Mouse (Mus musculus) heart, adult 2 months (tissue): Measurements from ENCODE around the gene Ralgps1. TPM values are rescaled to one million over a fixed set of nuclear protein-coding genes. Genes with fewer than 3 reads are reported as not detected.
"Not testable (repeated sequence)": the region's sequence is repeated elsewhere in the genome, so short reads cannot be mapped to it uniquely, and the experiment has no call there.

Experiments
- DNase-seq, 2 experiments: peaks; one replicate each; pipeline ENCODE4 v3.0.0; 2021
- H3K27ac ChIP-seq: fragments of 200-600 bp; 2 replicates; pipeline ENCODE4 v1.8.1; 2022
- H3K27me3 ChIP-seq: fragments of 200-500 bp; 2 replicates; pipeline ENCODE4 v1.6.1; 2012; ENCODE audit warnings: mild to moderate bottlenecking, low read length, inconsistent platforms, mixed read lengths; ENCODE audit not compliant: control insufficient read depth, insufficient read depth
- H3K36me3 ChIP-seq: fragments of 200-500 bp; 2 replicates; pipeline ENCODE4 v1.6.1; 2012; ENCODE audit warnings: low read length, inconsistent platforms; ENCODE audit not compliant: control insufficient read depth, insufficient read depth
- H3K4me1 ChIP-seq: fragments of 200-500 bp; 2 replicates; pipeline ENCODE4 v1.6.1; 2011; ENCODE audit warnings: low read length; ENCODE audit not compliant: control insufficient read depth, insufficient read depth
- H3K4me3 ChIP-seq: fragments of 200-600 bp; 2 replicates; pipeline ENCODE4 v1.8.1; 2022
- H3K79me2 ChIP-seq: fragments of 200-500 bp; replicated peaks from 2 replicates; pipeline ENCODE4 v1.6.1; 2012; ENCODE audit warnings: mild to moderate bottlenecking, inconsistent platforms, low read length, moderate library complexity, mixed read lengths; ENCODE audit not compliant: control insufficient read depth, insufficient read depth
- H3K9ac ChIP-seq: fragments of 200-500 bp; 2 replicates; pipeline ENCODE4 v1.6.1; 2012; ENCODE audit warnings: low read depth, mild to moderate bottlenecking, control low read depth, inconsistent platforms, low read length, mixed read lengths
- CTCF ChIP-seq: fragments of 200-600 bp; IDR thresholded peaks from 2 replicates; pipeline ENCODE4 v1.8.1; 2022; ENCODE audit warnings: antibody characterized with exemption, mild to moderate bottlenecking, moderate library complexity
- EP300 ChIP-seq: fragments of 200-500 bp; IDR thresholded peaks from 2 replicates; pipeline ENCODE4 v1.6.1; 2011; ENCODE audit warnings: low read depth, low read length, control low read depth; ENCODE audit not compliant: insufficient read depth
- POLR2A ChIP-seq: fragments of 200-500 bp; IDR thresholded peaks from 2 replicates; pipeline ENCODE4 v1.6.1; 2011; ENCODE audit warnings: mild to moderate bottlenecking, low read depth, low read length, control low read depth; ENCODE audit not compliant: insufficient read depth
- WGBS: fragments of 180-500 bp; shearing (Covaris S2); methylation state at CpG from one replicate; pipeline ENCODE4 v1.1.7; 2018; 5-methylcytosine and 5-hydroxymethylcytosine counted together
- intact Hi-C: fragments of 180-260 bp; cut with DNase I; formaldehyde crosslinking; loops from one replicate; pipeline ENCODE4 v1.15.1; 2025
- polyA plus RNA-seq: library from polyadenylated mRNA; depleted of rRNA; stranded (reverse); fragments of >200 nt; gene quantifications from 2 replicates; pipeline ENCODE4 v1.2.3, GENCODE M21; 2012
- total RNA-seq, 2 experiments: library from RNA; stranded (reverse); gene quantifications; 2 replicates each; pipeline ENCODE4 v1.2.3; 2021

Gene Ralgps1
- total and polyA plus RNA-seq, 3 experiments, result 3.8 to 5.3 (median 4.9) TPM

- Histone ChIP-seq H3K27ac (peak overlapping the region; percentile 31; the same call in 1 of the 2 replicates), H3K4me3 (no peak overlapping the region), H3K9ac (no peak overlapping the region), H3K36me3 (no peaks in the 10 kb centered on the region), H3K4me1 (peaks cover 3% of the 10 kb centered on the region), H3K79me2 (no peaks in the 10 kb centered on the region), H3K27me3 (no peaks in the 10 kb centered on the region)
- TF ChIP-seq CTCF (no peak), EP300 (peak; percentile 39; the same call in 1 of the 2 replicates), POLR2A (no peak)
- WGBS, result 60% methylated on average over 8 of the region's 8 CpGs
- intact Hi-C loops, result no loop called here
- DNase-seq, result peak in 1 of 2 experiments; percentile 59
Measured at GRCm38 (mm10) chr2:33323799-33324595, 47.3 kb downstream of the Ralgps1 start.

- intact Hi-C loops, H3K27ac ChIP-seq: not testable (repeated sequence)
- 85% methylated on average over 9 of the region's 9 CpGs for WGBS
Measured at GRCm38 (mm10) chr2:33323043-33323625, 48.2 kb downstream of the Ralgps1 start.

GRCm38 (mm10) chr2:33321641-33322040 lies 49.6 kb downstream of the Ralgps1 start:
- Histone ChIP-seq H3K9ac (no peak overlapping the region), H3K4me3 (no peak overlapping the region), H3K4me1 (peaks cover 8% of the 10 kb centered on the region), H3K36me3 (no peaks in the 10 kb centered on the region), H3K27me3 (no peaks in the 10 kb centered on the region), H3K27ac (no peak overlapping the region), H3K79me2 (no peaks in the 10 kb centered on the region)
- DNase-seq, result no peak
- WGBS, result 78% methylated on average over 2 of the region's 2 CpGs
- TF ChIP-seq CTCF, result no peak
- no peak for TF ChIP-seq POLR2A
- no peak for TF ChIP-seq EP300
- intact Hi-C loops, result no loop called here

More at GRCm38 (mm10) chr2:33323043-33323625, 48.2 kb downstream of the Ralgps1 start:
- not testable (repeated sequence) for H3K4me1 ChIP-seq, H3K79me2 ChIP-seq, H3K4me3 ChIP-seq, H3K9ac ChIP-seq, H3K36me3 ChIP-seq, DNase-seq, H3K27me3 ChIP-seq

- WGBS, result 91% methylated on average over 2 of the region's 2 CpGs
- no peak for DNase-seq
- H3K9ac ChIP-seq, result no peak overlapping the region
- H3K4me3 ChIP-seq, result no peak overlapping the region
- H3K27ac ChIP-seq, result no peak overlapping the region
- H3K79me2 ChIP-seq, result no peaks in the 10 kb centered on the region
- intact Hi-C loops, result no loop called here
- H3K27me3 ChIP-seq, result no peaks in the 10 kb centered on the region
- TF ChIP-seq EP300 (no peak), CTCF (no peak), POLR2A (no peak)
- peaks cover 8% of the 10 kb centered on the region for H3K4me1 ChIP-seq
- no peaks in the 10 kb centered on the region for H3K36me3 ChIP-seq
Measured at GRCm38 (mm10) chr2:33321031-33321430, 50.3 kb downstream of the Ralgps1 start.

- no peaks in the 10 kb centered on the region for H3K79me2 ChIP-seq
Measured at GRCm38 (mm10) chr2:33320568-33320967, 50.7 kb downstream of the Ralgps1 start.

GRCm38 (mm10) chr2:33319934-33320333 lies 51.4 kb downstream of the Ralgps1 start:
- Histone ChIP-seq H3K4me1 (peaks cover 11% of the 10 kb centered on the region), H3K27ac (no peak overlapping the region), H3K4me3 (no peak overlapping the region), H3K9ac (no peak overlapping the region), H3K27me3 (no peaks in the 10 kb centered on the region), H3K36me3 (no peaks in the 10 kb centered on the region), H3K79me2 (no peaks in the 10 kb centered on the region)
- DNase-seq, result no peak
- intact Hi-C loops, result loop anchor here (5.0 kb wide), 1 partner anchor 53 kb away; no protein-coding TSS in a partner anchor
- 97% methylated on average over 1 of the region's 1 CpGs for WGBS
- no peak for TF ChIP-seq CTCF
- no peak for TF ChIP-seq POLR2A
- TF ChIP-seq EP300, result no peak

More at GRCm38 (mm10) chr2:33320568-33320967, 50.7 kb downstream of the Ralgps1 start:
- WGBS, result 75% methylated on average over 3 of the region's 3 CpGs
- no peak for DNase-seq
- Histone ChIP-seq H3K27ac (no peak overlapping the region), H3K27me3 (no peaks in the 10 kb centered on the region), H3K9ac (no peak overlapping the region), H3K36me3 (no peaks in the 10 kb centered on the region), H3K4me3 (no peak overlapping the region), H3K4me1 (peaks cover 8% of the 10 kb centered on the region)
- TF ChIP-seq EP300 (no peak), POLR2A (no peak), CTCF (no peak)
- intact Hi-C loops, result no loop called here
